Mouse (Mus musculus) heart, adult 2 months (tissue): ENCODE data around the gene Gm3435. TPM values are rescaled to one million over a fixed set of nuclear protein-coding genes. Genes with fewer than 3 reads are reported as not detected.
"Not testable (repeated sequence)": the region's sequence is repeated elsewhere in the genome, so short reads cannot be mapped to it uniquely, and the experiment has no call there.

Source experiments
- DNase-seq, 2 experiments: peaks; one replicate each; pipeline ENCODE4 v3.0.0; 2021
- H3K27ac ChIP-seq: fragments of 200-600 bp; 2 replicates; pipeline ENCODE4 v1.8.1; 2022
- H3K27me3 ChIP-seq: fragments of 200-500 bp; 2 replicates; pipeline ENCODE4 v1.6.1; 2012; ENCODE audit warnings: mild to moderate bottlenecking, low read length, inconsistent platforms, mixed read lengths; ENCODE audit not compliant: control insufficient read depth, insufficient read depth
- H3K36me3 ChIP-seq: fragments of 200-500 bp; 2 replicates; pipeline ENCODE4 v1.6.1; 2012; ENCODE audit warnings: low read length, inconsistent platforms; ENCODE audit not compliant: control insufficient read depth, insufficient read depth
- H3K4me1 ChIP-seq: fragments of 200-500 bp; 2 replicates; pipeline ENCODE4 v1.6.1; 2011; ENCODE audit warnings: low read length; ENCODE audit not compliant: control insufficient read depth, insufficient read depth
- H3K4me3 ChIP-seq: fragments of 200-600 bp; 2 replicates; pipeline ENCODE4 v1.8.1; 2022
- H3K79me2 ChIP-seq: fragments of 200-500 bp; replicated peaks from 2 replicates; pipeline ENCODE4 v1.6.1; 2012; ENCODE audit warnings: mild to moderate bottlenecking, inconsistent platforms, low read length, moderate library complexity, mixed read lengths; ENCODE audit not compliant: control insufficient read depth, insufficient read depth
- H3K9ac ChIP-seq: fragments of 200-500 bp; 2 replicates; pipeline ENCODE4 v1.6.1; 2012; ENCODE audit warnings: low read depth, mild to moderate bottlenecking, control low read depth, inconsistent platforms, low read length, mixed read lengths
- CTCF ChIP-seq: fragments of 200-600 bp; IDR thresholded peaks from 2 replicates; pipeline ENCODE4 v1.8.1; 2022; ENCODE audit warnings: antibody characterized with exemption, mild to moderate bottlenecking, moderate library complexity
- EP300 ChIP-seq: fragments of 200-500 bp; IDR thresholded peaks from 2 replicates; pipeline ENCODE4 v1.6.1; 2011; ENCODE audit warnings: low read depth, low read length, control low read depth; ENCODE audit not compliant: insufficient read depth
- POLR2A ChIP-seq: fragments of 200-500 bp; IDR thresholded peaks from 2 replicates; pipeline ENCODE4 v1.6.1; 2011; ENCODE audit warnings: mild to moderate bottlenecking, low read depth, low read length, control low read depth; ENCODE audit not compliant: insufficient read depth
- WGBS: fragments of 180-500 bp; shearing (Covaris S2); methylation state at CpG from one replicate; pipeline ENCODE4 v1.1.7; 2018; 5-methylcytosine and 5-hydroxymethylcytosine counted together
- intact Hi-C: fragments of 180-260 bp; cut with DNase I; formaldehyde crosslinking; loops from one replicate; pipeline ENCODE4 v1.15.1; 2025
- long read RNA-seq: library from polyadenylated mRNA; stranded (forward); transcript quantifications from one replicate; pipeline ENCODE4 v2.0.0, GENCODE M21; 2021
- polyA plus RNA-seq: library from polyadenylated mRNA; depleted of rRNA; stranded (reverse); fragments of >200 nt; gene quantifications from 2 replicates; pipeline ENCODE4 v1.2.3, GENCODE M21; 2012; rRNA removed
- total RNA-seq, 2 experiments: library from RNA; stranded (reverse); gene quantifications; 2 replicates each; pipeline ENCODE4 v1.2.3; 2021

Gene Gm3435
- 1 to 10 TPM in 1 of 2 experiments, under 1 TPM in 1; 0.70 to 1.5 TPM for total RNA-seq
- polyA plus RNA-seq = 1.5 TPM in 2 replicates
- long read RNA-seq, partial matches to known transcripts = 0 of 2 reads
- long read RNA-seq, other reads (novel, unspliced or antisense) = 2 of 2 reads

- H3K27ac ChIP-seq, intact Hi-C loops, H3K27me3 ChIP-seq, H3K4me3 ChIP-seq, H3K9ac ChIP-seq, H3K79me2 ChIP-seq, H3K36me3 ChIP-seq, DNase-seq, H3K4me1 ChIP-seq: not testable (repeated sequence)
- no CpG with 5 or more reads among the region's 60 CpGs for WGBS
These were observed at the start of gene Gm3435 for GRCm38 (mm10) chr17:15009706-15010413. Gene Gm3435, plus strand, starts transcription at chr17:15010176.

- Histone ChIP-seq H3K4me3 (peak overlapping the region; percentile 82), H3K79me2 (no peaks in the 10 kb centered on the region; the same call in 1 of the 2 replicates), H3K4me1 (peaks cover 2% of the 10 kb centered on the region), H3K9ac (peak overlapping the region; percentile 73), H3K27me3 (no peaks in the 10 kb centered on the region), H3K27ac (peak overlapping the region; percentile 58), H3K36me3 (peaks cover 2% of the 10 kb centered on the region; the same call in 1 of the 2 replicates)
- TF ChIP-seq POLR2A (no peak), EP300 (no peak), CTCF (no peak)
- intact Hi-C loops = no loop called here
- DNase-seq = peak in 1 of 2 experiments; percentile 53
- under 1% methylated on average over 21 of the region's 23 CpGs for WGBS
These were observed 49.5 kb upstream of the Gm3435 start for GRCm38 (mm10) chr17:14960520-14960919.

- H3K4me1 ChIP-seq, intact Hi-C loops, H3K27me3 ChIP-seq, H3K36me3 ChIP-seq, H3K79me2 ChIP-seq: not testable (repeated sequence)
- peak; percentile 64 to 72 for DNase-seq
- H3K27ac ChIP-seq = peak within 1 kb of the TSS; percentile 58
- H3K9ac ChIP-seq = peak within 1 kb of the TSS; percentile 73
- H3K4me3 ChIP-seq = peak within 1 kb of the TSS; percentile 82
- 8% methylated on average over 58 of the region's 100 CpGs for WGBS
These were observed 48.9 kb upstream of the Gm3435 start, which contains the start of gene Phf10 for GRCm38 (mm10) chr17:14960951-14961556. Gene Phf10, minus strand, starts transcription at chr17:14961273.

GRCm38 (mm10) chr17:14961557-14962154, 48.3 kb upstream of the Gm3435 start:
- intact Hi-C loops, H3K4me1 ChIP-seq, H3K79me2 ChIP-seq, H3K27ac ChIP-seq, H3K27me3 ChIP-seq, DNase-seq, H3K4me3 ChIP-seq, H3K9ac ChIP-seq, H3K36me3 ChIP-seq: not testable (repeated sequence)
- WGBS = no CpG with 5 or more reads among the region's 44 CpGs

- H3K27me3 ChIP-seq, H3K9ac ChIP-seq, H3K79me2 ChIP-seq, intact Hi-C loops, H3K27ac ChIP-seq, H3K36me3 ChIP-seq, DNase-seq, H3K4me3 ChIP-seq, H3K4me1 ChIP-seq: not testable (repeated sequence)
- no CpG with 5 or more reads among the region's 6 CpGs for WGBS
These were observed 41.5 kb upstream of the Gm3435 start for GRCm38 (mm10) chr17:14968373-14968913.

- intact Hi-C loops = not testable (repeated sequence)
- WGBS = under 1% methylated on average over 4 of the region's 7 CpGs
These were observed 32.1 kb upstream of the Gm3435 start for GRCm38 (mm10) chr17:14977718-14978361.

GRCm38 (mm10) chr17:14978362-14979038, 31.5 kb upstream of the Gm3435 start, which contains the start of the genes 9030025P20Rik and Gm3417:
Gene 9030025P20Rik, plus strand, starts transcription at chr17:14978468.
Gene Gm3417, minus strand, starts transcription at chr17:14978790.
- H3K9ac ChIP-seq, H3K27me3 ChIP-seq, intact Hi-C loops, H3K36me3 ChIP-seq, H3K4me3 ChIP-seq, H3K79me2 ChIP-seq, DNase-seq, H3K27ac ChIP-seq, H3K4me1 ChIP-seq: not testable (repeated sequence)
- no CpG with 5 or more reads among the region's 60 CpGs for WGBS

More at GRCm38 (mm10) chr17:14977718-14978361, 32.1 kb upstream of the Gm3435 start:
- not testable (repeated sequence) for H3K27ac ChIP-seq, H3K9ac ChIP-seq, H3K4me3 ChIP-seq, H3K36me3 ChIP-seq, H3K4me1 ChIP-seq, DNase-seq, H3K79me2 ChIP-seq, H3K27me3 ChIP-seq

- intact Hi-C loops, H3K9ac ChIP-seq, H3K4me1 ChIP-seq, H3K36me3 ChIP-seq, H3K27me3 ChIP-seq, H3K79me2 ChIP-seq, H3K27ac ChIP-seq, H3K4me3 ChIP-seq: not testable (repeated sequence)
- peak; percentile 4 to 18 for DNase-seq
- 88% methylated on average over 4 of the region's 5 CpGs for WGBS
These were observed 19.8 kb upstream of the Gm3435 start for GRCm38 (mm10) chr17:14990116-14990702.
